Mouse (Mus musculus): ENCODE results near the gene Olfr155. TPM values are rescaled to one million over a fixed set of nuclear protein-coding genes. Genes with fewer than 3 reads are reported as not detected.
A peak's percentile ranks its signal among the peaks of the same experiment; 100 is the strongest.

The Olfr155 gene
- polyA plus RNA-seq, 1 experiment: not detected

DNA sequence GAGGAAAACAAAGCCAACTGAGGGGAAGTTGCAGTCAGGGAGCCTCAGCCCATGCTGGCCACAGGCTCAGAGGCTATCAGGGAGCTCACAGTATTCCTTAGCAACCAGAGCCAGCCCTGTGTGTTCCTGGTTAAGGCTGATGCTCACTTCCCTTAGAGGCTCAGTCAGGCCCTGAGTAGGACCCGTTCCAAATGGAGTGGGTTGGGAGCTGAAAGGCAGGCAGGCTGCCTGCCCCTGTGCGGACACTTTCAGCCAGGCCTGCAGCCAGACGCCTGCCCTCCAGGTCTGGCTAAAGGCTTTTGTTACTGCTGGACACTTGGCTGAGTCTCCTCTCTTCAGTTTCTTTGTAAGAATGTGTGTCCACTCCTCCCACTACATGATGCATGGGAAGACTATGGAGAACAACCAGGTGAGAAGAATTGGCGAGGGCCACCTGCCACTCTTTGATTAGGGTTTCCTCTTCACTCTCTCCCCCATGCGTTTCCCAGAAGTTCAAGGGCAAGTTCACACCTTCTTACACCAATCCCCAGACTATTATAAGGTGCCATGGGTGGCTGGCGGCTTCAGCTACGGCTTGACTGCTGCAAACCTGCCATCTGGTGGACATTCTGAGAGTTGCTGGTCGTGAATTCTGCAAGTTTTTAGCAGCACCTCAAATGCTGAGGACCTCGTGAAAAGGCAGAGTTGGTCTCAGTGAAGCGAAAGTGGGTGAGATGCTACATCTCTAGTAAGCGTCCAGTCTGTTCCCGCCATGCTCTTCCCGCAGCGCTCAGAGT lies 9.6 kb downstream of the Olfr155 start:
- no peaks in the 10 kb centered on the region for H3K36me3 ChIP-seq (ENCODE audit: control insufficient read depth, insufficient read depth)
- TF ChIP-seq CTCF (IDR thresholded peaks at IDR 0.05; ENCODE audit: control insufficient read depth, insufficient read depth, insufficient read length): peak; percentile 68
- TF ChIP-seq CEBPB (IDR thresholded peaks at IDR 0.05; ENCODE audit: low read depth): no peak
- no peak for TF ChIP-seq MAX (IDR thresholded peaks at IDR 0.05)
- no peak overlapping the region for H3ac ChIP-seq (ENCODE audit: control insufficient read depth, insufficient read length, low read depth)
- H3K4me3 ChIP-seq (ENCODE audit: insufficient read depth, poor library complexity, severe bottlenecking): no peak overlapping the region
- no peaks in the 10 kb centered on the region for H3K79me3 ChIP-seq (ENCODE audit: low read depth)
- H3K79me2 ChIP-seq (ENCODE audit: control insufficient read depth, insufficient read depth): no peaks in the 10 kb centered on the region
- H3K27me3 ChIP-seq (ENCODE audit: control insufficient read depth, insufficient read depth, insufficient read length): peaks cover 10% of the 10 kb centered on the region

DNA sequence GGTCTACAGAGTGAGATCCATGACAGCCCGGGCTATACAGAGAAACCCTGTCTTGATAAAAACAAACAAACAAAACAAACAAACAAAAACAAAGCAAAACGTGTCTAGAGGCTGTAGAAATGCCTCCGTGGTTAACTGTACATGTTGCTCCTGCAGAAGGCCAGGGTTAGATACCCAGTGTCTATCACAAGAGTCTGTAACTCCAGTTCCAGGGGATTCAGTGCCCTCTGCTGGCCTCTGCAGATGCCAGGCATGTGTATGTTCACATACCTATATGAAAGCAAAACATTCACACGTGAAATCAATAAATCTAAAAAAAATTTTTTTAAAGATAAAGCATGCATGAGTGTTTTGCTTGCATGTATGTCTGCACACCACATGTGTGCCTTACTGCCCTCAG lies 11.9 kb downstream of the Olfr155 start:
- TF ChIP-seq CEBPB (IDR thresholded peaks at IDR 0.05; ENCODE audit: low read depth) (no peak), MYOD1 (IDR thresholded peaks at IDR 0.05; ENCODE audit: control insufficient read depth, insufficient read length, low read depth) (no peak), USF1 (IDR thresholded peaks at IDR 0.05; ENCODE audit: low read depth) (no peak), MAX (IDR thresholded peaks at IDR 0.05) (no peak), CTCF (IDR thresholded peaks at IDR 0.05; ENCODE audit: control insufficient read depth, insufficient read depth, insufficient read length) (no peak), MYOG (IDR thresholded peaks at IDR 0.05; ENCODE audit: control insufficient read depth, extremely low read depth, insufficient read length) (no peak), FOSL1 (IDR thresholded peaks at IDR 0.05; ENCODE audit: insufficient read depth, low read length, poor library complexity, severe bottlenecking) (no peak)
- Histone ChIP-seq H3K4me3 (ENCODE audit: insufficient read depth, poor library complexity, severe bottlenecking) (no peak overlapping the region), H3K79me3 (ENCODE audit: low read depth) (no peaks in the 10 kb centered on the region), H3K79me2 (ENCODE audit: control insufficient read depth, insufficient read depth) (no peaks in the 10 kb centered on the region), H3K27me3 (ENCODE audit: control insufficient read depth, insufficient read depth, insufficient read length) (peaks cover 7% of the 10 kb centered on the region), H3ac (ENCODE audit: control insufficient read depth, insufficient read length, low read depth) (no peak overlapping the region), H3K36me3 (ENCODE audit: control insufficient read depth, insufficient read depth) (no peaks in the 10 kb centered on the region)

DNA sequence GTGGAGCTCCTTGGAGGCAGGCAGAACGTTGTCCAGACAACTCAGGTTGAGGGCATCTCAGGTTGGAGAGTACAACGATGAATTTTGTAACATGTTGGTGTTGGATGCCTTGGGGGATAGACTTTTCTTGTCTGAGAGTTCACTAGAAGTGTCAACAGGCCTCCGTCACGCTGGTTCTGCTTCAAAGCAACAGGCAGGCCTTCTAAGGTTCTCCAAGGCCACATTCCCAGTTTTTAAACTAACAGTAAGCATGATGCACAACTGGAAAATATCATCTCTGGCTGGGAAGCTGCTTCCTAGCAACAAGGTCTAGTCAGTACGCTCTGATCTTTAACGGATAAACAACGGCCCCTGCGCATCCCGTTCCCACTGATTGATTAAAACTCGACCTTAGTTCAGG lies 18.5 kb downstream of the Olfr155 start:
- no peaks in the 10 kb centered on the region for H3K79me2 ChIP-seq (ENCODE audit: control insufficient read depth, insufficient read depth)
- H3K36me3 ChIP-seq (ENCODE audit: control insufficient read depth, insufficient read depth): no peaks in the 10 kb centered on the region
- H3K4me3 ChIP-seq (ENCODE audit: insufficient read depth, poor library complexity, severe bottlenecking): no peak overlapping the region
- TF ChIP-seq FOSL1 (IDR thresholded peaks at IDR 0.05; ENCODE audit: insufficient read depth, low read length, poor library complexity, severe bottlenecking): no peak
- TF ChIP-seq MYOG (IDR thresholded peaks at IDR 0.05; ENCODE audit: control insufficient read depth, extremely low read depth, insufficient read length): no peak
- TF ChIP-seq CEBPB (IDR thresholded peaks at IDR 0.05; ENCODE audit: low read depth): no peak
- TF ChIP-seq CTCF (IDR thresholded peaks at IDR 0.05; ENCODE audit: control insufficient read depth, insufficient read depth, insufficient read length): no peak
- TF ChIP-seq MYOD1 (IDR thresholded peaks at IDR 0.05; ENCODE audit: control insufficient read depth, insufficient read length, low read depth): no peak
- no peak for TF ChIP-seq USF1 (IDR thresholded peaks at IDR 0.05; ENCODE audit: low read depth)
- no peak for TF ChIP-seq MAX (IDR thresholded peaks at IDR 0.05)
- peaks cover 14% of the 10 kb centered on the region for H3K27me3 ChIP-seq (ENCODE audit: control insufficient read depth, insufficient read depth, insufficient read length)
- no peaks in the 10 kb centered on the region for H3K79me3 ChIP-seq (ENCODE audit: low read depth)
- no peak overlapping the region for H3ac ChIP-seq (ENCODE audit: control insufficient read depth, insufficient read length, low read depth)

DNA sequence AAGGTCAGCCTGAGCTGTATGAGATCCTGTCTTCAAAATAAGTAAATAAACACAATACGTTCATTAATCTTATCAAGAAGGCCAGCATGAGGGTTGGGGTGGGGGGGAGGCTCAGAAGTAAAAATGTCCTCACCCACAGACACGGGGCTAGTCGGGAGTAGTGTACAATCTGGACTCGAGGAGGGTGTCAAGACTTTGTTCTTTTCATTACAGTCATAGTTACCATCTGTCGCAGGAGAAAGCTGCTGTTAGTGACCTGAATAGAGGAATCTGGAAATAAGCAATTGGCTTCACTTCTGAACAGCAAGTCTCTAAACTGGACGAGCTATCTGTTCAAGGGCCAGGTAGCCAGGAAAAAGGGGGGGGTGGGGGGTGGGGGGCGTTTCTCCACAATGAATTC lies 23.1 kb downstream of the Olfr155 start:
- no peaks in the 10 kb centered on the region for H3K79me3 ChIP-seq (ENCODE audit: low read depth)
- peaks cover 14% of the 10 kb centered on the region for H3K27me3 ChIP-seq (ENCODE audit: control insufficient read depth, insufficient read depth, insufficient read length)
- no peak for TF ChIP-seq FOSL1 (IDR thresholded peaks at IDR 0.05; ENCODE audit: insufficient read depth, low read length, poor library complexity, severe bottlenecking)
- no peak for TF ChIP-seq MYOD1 (IDR thresholded peaks at IDR 0.05; ENCODE audit: control insufficient read depth, insufficient read length, low read depth)
- H3ac ChIP-seq (ENCODE audit: control insufficient read depth, insufficient read length, low read depth): no peak overlapping the region
- H3K36me3 ChIP-seq (ENCODE audit: control insufficient read depth, insufficient read depth): no peaks in the 10 kb centered on the region
- H3K79me2 ChIP-seq (ENCODE audit: control insufficient read depth, insufficient read depth): no peaks in the 10 kb centered on the region
- H3K4me3 ChIP-seq (ENCODE audit: insufficient read depth, poor library complexity, severe bottlenecking): no peak overlapping the region

DNA sequence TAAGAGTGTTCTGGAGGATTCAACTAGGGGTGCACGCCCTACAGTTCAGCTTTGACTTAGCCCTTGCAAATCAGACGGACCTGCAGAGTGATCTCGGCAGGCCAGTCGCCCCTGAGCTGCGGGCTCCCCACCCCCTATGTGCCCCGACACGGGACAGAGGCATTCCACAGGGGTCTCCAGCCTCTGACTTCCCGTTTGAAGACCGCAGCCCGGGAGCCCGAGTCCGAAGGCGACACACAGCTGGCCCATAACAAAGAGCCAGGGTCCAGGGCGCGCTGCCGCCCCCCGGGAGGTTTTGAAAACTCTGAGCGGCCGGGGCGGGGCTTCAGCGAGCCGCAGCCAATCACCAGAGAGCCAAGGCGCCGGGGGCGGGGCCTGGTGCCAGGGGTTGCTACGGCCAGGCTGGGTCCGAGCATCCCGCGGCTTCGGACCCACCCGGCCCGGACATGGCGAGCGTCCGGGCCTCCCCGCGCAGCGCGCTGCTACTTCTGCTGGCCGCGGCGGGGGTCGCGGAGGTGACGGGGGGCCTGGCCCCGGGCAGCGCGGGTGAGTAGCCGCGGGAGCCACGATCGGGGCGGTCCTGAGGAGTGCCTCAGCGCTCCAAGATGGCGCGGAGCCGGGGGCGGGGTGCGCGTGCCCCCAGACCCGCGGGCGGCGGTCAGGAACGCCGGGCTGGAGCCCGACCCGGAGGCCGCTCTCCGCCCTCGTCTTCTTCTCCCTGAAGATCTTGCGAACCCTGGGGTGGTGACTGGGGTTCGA lies 24.0 kb downstream of the Olfr155 start, which contains the start of gene Reck:
Gene Reck (plus strand): TSS at position 371 of the 759 bp plus-strand sequence.
- H3K79me3 ChIP-seq (ENCODE audit: low read depth): no peaks in the 10 kb centered on the region
- H3K36me3 ChIP-seq (ENCODE audit: control insufficient read depth, insufficient read depth): no peaks in the 10 kb centered on the region
- H3K4me3 ChIP-seq (ENCODE audit: insufficient read depth, poor library complexity, severe bottlenecking): peak within 1 kb of the TSS; percentile 43
- peaks cover 14% of the 10 kb centered on the region for H3K27me3 ChIP-seq (ENCODE audit: control insufficient read depth, insufficient read depth, insufficient read length)
- TF ChIP-seq MAX (IDR thresholded peaks at IDR 0.05) (no peak), USF1 (IDR thresholded peaks at IDR 0.05; ENCODE audit: low read depth) (no peak), FOSL1 (IDR thresholded peaks at IDR 0.05; ENCODE audit: insufficient read depth, low read length, poor library complexity, severe bottlenecking) (no peak), MYOD1 (IDR thresholded peaks at IDR 0.05; ENCODE audit: control insufficient read depth, insufficient read length, low read depth) (no peak), CTCF (IDR thresholded peaks at IDR 0.05; ENCODE audit: control insufficient read depth, insufficient read depth, insufficient read length) (no peak), MYOG (IDR thresholded peaks at IDR 0.05; ENCODE audit: control insufficient read depth, extremely low read depth, insufficient read length) (no peak), CEBPB (IDR thresholded peaks at IDR 0.05; ENCODE audit: low read depth) (no peak)
- H3K79me2 ChIP-seq (ENCODE audit: control insufficient read depth, insufficient read depth): no peaks in the 10 kb centered on the region
- H3ac ChIP-seq (ENCODE audit: control insufficient read depth, insufficient read length, low read depth): peak within 1 kb of the TSS; percentile 75

All from C2C12 (cell line).